In the genomic region with DNA sequence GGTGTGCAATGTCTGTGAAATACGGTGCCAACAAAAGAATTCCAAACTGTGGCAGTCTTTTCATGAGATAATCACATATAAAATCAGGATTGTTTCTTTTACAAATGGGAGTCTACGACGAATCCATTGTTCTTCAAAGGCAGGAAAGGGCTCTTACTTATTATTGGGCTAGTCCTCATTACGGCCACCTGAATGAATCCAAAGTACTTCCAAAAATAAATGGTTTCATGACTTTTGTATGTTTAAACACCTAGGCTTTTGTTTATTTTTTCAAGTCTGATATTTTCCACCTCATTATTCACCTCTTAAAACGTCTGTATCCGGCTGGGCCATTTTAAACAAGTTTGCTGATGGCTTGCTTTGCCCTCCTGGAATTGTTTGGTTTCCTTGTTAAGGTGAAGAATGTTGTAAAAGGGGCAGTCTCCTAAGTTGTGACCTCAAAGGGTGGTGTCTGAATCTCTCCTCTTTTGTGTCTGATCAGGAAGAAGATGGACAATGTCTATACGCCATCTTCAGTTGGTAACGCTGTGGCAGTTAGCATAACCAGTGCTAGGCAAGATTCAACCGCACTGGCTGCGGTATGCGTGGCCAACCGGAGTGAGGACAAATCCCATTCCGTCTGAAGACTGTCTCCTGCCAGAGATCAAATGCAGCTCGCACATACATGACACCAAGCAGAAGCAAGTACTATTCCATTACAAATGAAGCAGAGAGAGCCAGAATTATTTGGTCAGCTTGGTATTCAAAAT, we compare ENCODE assay signal across 9 mouse cellular contexts.
A peak's percentile ranks its signal among the peaks of the same experiment; 100 is the strongest.
DNase-seq lines count a peak whose midpoint lies in the region; ATAC-seq and TF ChIP-seq lines count a peak whose summit lies in the region.
"Had no signal": no experiment of that assay in that cellular context is flagged by ENCODE, and none has a peak within 500 bp of the region (broad histone marks: within the 10 kb centered on the region; RNA-seq: fewer than 3 reads in every experiment).

No protein-coding gene starts in this region.

- H3K27me3 ChIP-seq in heart, postnatal 0 days (ENCODE audit: control insufficient read depth, insufficient read depth, low read length): no peaks in the 10 kb centered on the region
- no peaks in the 10 kb centered on the region for H3K27me3 ChIP-seq in embryonic facial prominence, embryonic 14.5 days (replicated peaks; ENCODE audit: control insufficient read depth, insufficient read depth, low read length)
- H3K27me3 ChIP-seq in hindbrain, embryonic 16.5 days (replicated peaks; ENCODE audit: control insufficient read depth, insufficient read depth, low read length): no peaks in the 10 kb centered on the region
- H3K27me3 ChIP-seq in neural tube, embryonic 12.5 days (replicated peaks): peaks cover 9% of the 10 kb centered on the region; the same call in 1 of the 2 replicates

- no peak for ATAC-seq in heart, postnatal 0 days (ENCODE audit: insufficient read depth, low read depth)
- no peak for ATAC-seq in embryonic facial prominence, embryonic 14.5 days (ENCODE audit: low read depth)
- no peak for ATAC-seq in hindbrain, embryonic 16.5 days
- ATAC-seq in neural tube, embryonic 12.5 days (ENCODE audit: low FRiP score, low read depth): no peak
- ATAC-seq in erythroid progenitor cell, adult 5-6 weeks (replicated peaks; ENCODE audit: low FRiP score, poor library complexity, severe bottlenecking): no peak

- H3K27ac ChIP-seq in heart, postnatal 0 days (ENCODE audit: low read depth): 0 out of 2 replicates have a peak overlapping the region, but pooled peaks have one; percentile 20
- peak overlapping the region; percentile 90 for H3K27ac ChIP-seq in embryonic facial prominence, embryonic 14.5 days (replicated peaks; ENCODE audit: low read depth, low read length)
- peak overlapping the region; percentile 87 for H3K27ac ChIP-seq in hindbrain, embryonic 16.5 days (ENCODE audit: low read depth, low read length)
- H3K27ac ChIP-seq in neural tube, embryonic 12.5 days: peak overlapping the region; percentile 80

- whole genome bisulfite sequencing in heart, postnatal 0 days: 75% methylated on average over 14 of the region's 14 CpGs
- WGBS in embryonic facial prominence, embryonic 14.5 days: 33% methylated on average over 14 of the region's 14 CpGs
- WGBS in hindbrain, embryonic 16.5 days: 15% methylated on average over 14 of the region's 14 CpGs
- WGBS in neural tube, embryonic 12.5 days: 36% methylated on average over 14 of the region's 14 CpGs

- H3K9me3 ChIP-seq in heart, postnatal 0 days (replicated peaks; ENCODE audit: control insufficient read depth, low read length): no peaks in the 10 kb centered on the region
- no peaks in the 10 kb centered on the region for H3K9me3 ChIP-seq in embryonic facial prominence, embryonic 14.5 days (ENCODE audit: control insufficient read depth, low read length)
- H3K9me3 ChIP-seq in hindbrain, embryonic 16.5 days (ENCODE audit: control insufficient read depth, low read length): no peaks in the 10 kb centered on the region
- no peaks in the 10 kb centered on the region for H3K9me3 ChIP-seq in neural tube, embryonic 12.5 days

- H3K36me3 ChIP-seq in heart, postnatal 0 days (replicated peaks; ENCODE audit: control insufficient read depth, insufficient read depth, low read length): no peaks in the 10 kb centered on the region
- H3K36me3 ChIP-seq in embryonic facial prominence, embryonic 14.5 days (ENCODE audit: control insufficient read depth, insufficient read depth, low read length): no peaks in the 10 kb centered on the region
- H3K36me3 ChIP-seq in hindbrain, embryonic 16.5 days (ENCODE audit: control insufficient read depth, insufficient read depth, low read length): no peaks in the 10 kb centered on the region
- no peaks in the 10 kb centered on the region for H3K36me3 ChIP-seq in neural tube, embryonic 12.5 days

- no peak for TF ChIP-seq CTCF in heart, postnatal 0 days (IDR thresholded peaks at IDR 0.05; ENCODE audit: low read depth)

- H3K9ac ChIP-seq in heart, postnatal 0 days (replicated peaks; ENCODE audit: low read depth, low read length): no peak overlapping the region
- peak overlapping the region; percentile 41; the same call in 1 of the 2 replicates for H3K9ac ChIP-seq in embryonic facial prominence, embryonic 14.5 days (ENCODE audit: low read depth, low read length)
- H3K9ac ChIP-seq in hindbrain, embryonic 16.5 days (ENCODE audit: low read depth, low read length): peak overlapping the region; percentile 23; the same call in 1 of the 2 replicates
- H3K9ac ChIP-seq in neural tube, embryonic 12.5 days: no peak overlapping the region

- peaks cover 11% of the 10 kb centered on the region; the same call in 1 of the 2 replicates for H3K4me1 ChIP-seq in heart, postnatal 0 days (ENCODE audit: control insufficient read depth, insufficient read depth)
- peaks cover 47% of the 10 kb centered on the region for H3K4me1 ChIP-seq in embryonic facial prominence, embryonic 14.5 days (ENCODE audit: control insufficient read depth, insufficient read depth, low read length)
- H3K4me1 ChIP-seq in hindbrain, embryonic 16.5 days (ENCODE audit: control insufficient read depth, insufficient read depth, low read depth, low read length): peaks cover 31% of the 10 kb centered on the region
- H3K4me1 ChIP-seq in neural tube, embryonic 12.5 days: peaks cover 40% of the 10 kb centered on the region

- TF ChIP-seq EP300 in heart, postnatal 0 days (IDR thresholded peaks at IDR 0.05; ENCODE audit: low read depth): no peak

- DNase-seq in heart, postnatal 0 days (ENCODE audit: low spot score): no peak
- DNase-seq in heart, adult 11 months: no peak
- DNase-seq in embryonic facial prominence, embryonic 14.5 days (ENCODE audit: low spot score): no peak
- DNase-seq in spleen, postnatal 4 days (ENCODE audit: low spot score in 2 of 2): no peak
- DNase-seq in spleen, postnatal 10 days (ENCODE audit: low spot score in 2 of 2): no peak
- DNase-seq: cerebellum, adult 9-10 months had no signal

- H3K4me3 ChIP-seq in heart, postnatal 0 days (ENCODE audit: low read depth, low read length): no peak overlapping the region
- H3K4me3 ChIP-seq in embryonic facial prominence, embryonic 14.5 days (ENCODE audit: low read depth, low read length): peak overlapping the region; percentile 19; the same call in 1 of the 2 replicates
- H3K4me3 ChIP-seq in hindbrain, embryonic 16.5 days (ENCODE audit: low read length): no peak overlapping the region
- no peak overlapping the region for H3K4me3 ChIP-seq in neural tube, embryonic 12.5 days

- peak overlapping the region; percentile 55 for H3K4me2 ChIP-seq in heart, postnatal 0 days (ENCODE audit: low read depth, low read length)
- peak overlapping the region; percentile 51 for H3K4me2 ChIP-seq in embryonic facial prominence, embryonic 14.5 days (ENCODE audit: low read depth, low read length)
- peak overlapping the region; percentile 52 for H3K4me2 ChIP-seq in hindbrain, embryonic 16.5 days (ENCODE audit: low read length)
- H3K4me2 ChIP-seq in neural tube, embryonic 12.5 days (replicated peaks): peak overlapping the region; percentile 52

Comparison
In these comparisons a context has a peak if more than half of its experiments do, and no peak if none do; other contexts are left out.
1. H3K27ac ChIP-seq: peak in every context shown above with its lines; median percentile 90 in embryonic facial prominence, embryonic 14.5 days; 87 in hindbrain, embryonic 16.5 days; 80 in neural tube, embryonic 12.5 days; 20 in heart, postnatal 0 days.
2. H3K9ac ChIP-seq: peak in embryonic facial prominence, embryonic 14.5 days (single experiment) and hindbrain, embryonic 16.5 days (single experiment); none in heart, postnatal 0 days (single experiment) and neural tube, embryonic 12.5 days (single experiment).
3. Peak in every context shown above with its lines, with median percentiles within 50 percentile points of each other: H3K4me2 ChIP-seq.